ENCODE assay signal across 8 mouse cellular contexts in the genomic region with DNA sequence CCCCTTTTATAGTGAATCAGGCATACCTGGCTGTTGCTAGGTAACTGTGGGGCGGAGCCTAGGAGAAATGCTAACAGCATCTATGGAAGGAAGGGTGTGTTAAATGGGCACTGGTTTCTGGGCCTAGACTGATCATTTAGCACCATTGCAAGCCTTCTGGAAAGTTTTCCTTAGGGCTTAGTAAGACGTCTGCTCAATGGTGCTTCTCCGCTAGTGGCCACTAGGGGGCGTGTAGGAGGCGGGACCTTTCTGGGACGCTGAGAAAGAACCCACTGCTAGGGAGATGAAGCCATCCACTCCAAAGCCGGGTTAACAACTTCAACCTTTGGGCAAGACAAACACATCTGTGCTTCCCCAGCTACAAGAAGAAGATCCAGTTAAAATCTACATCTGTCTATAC. TPM values are rescaled to one million over a fixed set of nuclear protein-coding genes. Genes with fewer than 3 reads are reported as not detected.
DNase-seq lines count a peak whose midpoint lies in the region; ATAC-seq and TF ChIP-seq lines count a peak whose summit lies in the region.

No protein-coding gene starts in this region.

- DNase-seq in neural tube, embryonic 10.5 days (ENCODE audit: extremely low spot score, low spot score): peak; percentile 72
- DNase-seq in c-Kit-positive CD71-positive TER-119-positive erythroid progenitor cells, embryonic 14.5 days (ENCODE audit: low spot score): peak; percentile 40
- peak; percentile 34 to 79 for DNase-seq in frontal cortex, adult 2 months (ENCODE audit: extremely low spot score in 1 of 2, low spot score in 1 of 2)
- DNase-seq in limb, embryonic 14.5 days (ENCODE audit: low spot score): peak; percentile 69
- DNase-seq in ovary, adult 18-20 months (ENCODE audit: low spot score): peak; percentile 28
- DNase-seq in thymus, postnatal 14 days: peak; percentile 83

- H3K27me3 ChIP-seq in neural tube, embryonic 15.5 days (replicated peaks): no peaks in the 10 kb centered on the region
- H3K27me3 ChIP-seq in intestine, embryonic 16.5 days (replicated peaks; ENCODE audit: control insufficient read depth, insufficient read depth, low read length): no peaks in the 10 kb centered on the region
- H3K27me3 ChIP-seq in limb, embryonic 14.5 days (ENCODE audit: control insufficient read depth, insufficient read depth, low read length): no peaks in the 10 kb centered on the region

- no peak overlapping the region for H3K4me3 ChIP-seq in neural tube, embryonic 15.5 days (replicated peaks)
- no peak overlapping the region for H3K4me3 ChIP-seq in intestine, embryonic 16.5 days (ENCODE audit: low read length)
- no peak overlapping the region for H3K4me3 ChIP-seq in limb, embryonic 14.5 days (replicated peaks; ENCODE audit: low read length)

- ATAC-seq in neural tube, embryonic 15.5 days (ENCODE audit: low FRiP score): no peak
- peak; percentile 60; the same call in 1 of the 2 replicates for ATAC-seq in intestine, embryonic 16.5 days
- ATAC-seq in limb, embryonic 14.5 days (ENCODE audit: low FRiP score, low read depth): no peak

- no peak overlapping the region for H3K27ac ChIP-seq in neural tube, embryonic 15.5 days (replicated peaks)
- no peak overlapping the region for H3K27ac ChIP-seq in intestine, embryonic 16.5 days (ENCODE audit: low read length)
- H3K27ac ChIP-seq in limb, embryonic 14.5 days (replicated peaks; ENCODE audit: low read depth, low read length): no peak overlapping the region

- no peak overlapping the region for H3K4me2 ChIP-seq in neural tube, embryonic 15.5 days
- no peak overlapping the region for H3K4me2 ChIP-seq in intestine, embryonic 16.5 days (ENCODE audit: low read depth, low read length)
- no peak overlapping the region for H3K4me2 ChIP-seq in limb, embryonic 14.5 days (replicated peaks; ENCODE audit: low read depth, low read length, severe bottlenecking)

- TF ChIP-seq POLR2A in limb, embryonic 14.5 days (IDR thresholded peaks at IDR 0.05; ENCODE audit: borderline replicate concordance, extremely low read depth, insufficient read depth, insufficient read length): no peak

- H3K36me3 ChIP-seq in neural tube, embryonic 15.5 days: no peaks in the 10 kb centered on the region
- no peaks in the 10 kb centered on the region for H3K36me3 ChIP-seq in intestine, embryonic 16.5 days (ENCODE audit: control insufficient read depth, insufficient read depth, low read length)
- H3K36me3 ChIP-seq in limb, embryonic 14.5 days (ENCODE audit: control insufficient read depth, insufficient read depth, low read length): no peaks in the 10 kb centered on the region

- H3K9ac ChIP-seq in neural tube, embryonic 15.5 days (replicated peaks): no peak overlapping the region
- no peak overlapping the region for H3K9ac ChIP-seq in intestine, embryonic 16.5 days (ENCODE audit: low read depth, low read length)
- H3K9ac ChIP-seq in limb, embryonic 14.5 days (ENCODE audit: low read depth, low read length, severe bottlenecking): no peak overlapping the region

- WGBS in neural tube, embryonic 15.5 days: 11% methylated on average over 7 of the region's 7 CpGs
- 8% methylated on average over 7 of the region's 7 CpGs for WGBS in intestine, embryonic 16.5 days
- WGBS in limb, embryonic 14.5 days: 11% methylated on average over 7 of the region's 7 CpGs

- no peaks in the 10 kb centered on the region; the same call in 1 of the 2 replicates for H3K4me1 ChIP-seq in neural tube, embryonic 15.5 days
- no peaks in the 10 kb centered on the region for H3K4me1 ChIP-seq in intestine, embryonic 16.5 days (ENCODE audit: control insufficient read depth, insufficient read depth, low read length)
- H3K4me1 ChIP-seq in limb, embryonic 14.5 days (ENCODE audit: control insufficient read depth, insufficient read depth, low read length): no peaks in the 10 kb centered on the region

- H3K9me3 ChIP-seq in neural tube, embryonic 15.5 days (replicated peaks): no peaks in the 10 kb centered on the region
- no peaks in the 10 kb centered on the region for H3K9me3 ChIP-seq in intestine, embryonic 16.5 days (ENCODE audit: control insufficient read depth, low read length)
- no peaks in the 10 kb centered on the region for H3K9me3 ChIP-seq in limb, embryonic 14.5 days (ENCODE audit: control insufficient read depth, low read length)

RNA-seq across cellular contexts. Expression of a gene that starts 57.6 kb away (rescaled TPM):
- 15.8 and 16.2 TPM in 2 replicates for polyA plus RNA-seq in neural tube, embryonic 15.5 days (2015; fragmentation: Nextera tagmentation; extraction: Ambion mirVana)
- 21.8 and 24.5 TPM in 2 replicates for polyA plus RNA-seq in frontal cortex, adult 2 months (2012; rRNA removed)
- polyA plus RNA-seq in intestine, embryonic 16.5 days (2015; fragmentation: Nextera tagmentation; extraction: Ambion mirVana): 13.4 and 16.0 TPM in 2 replicates
- 2.3 and 2.5 TPM in 2 replicates for polyA plus RNA-seq in limb, embryonic 14.5 days (2012; rRNA removed)
- polyA plus RNA-seq in limb, embryonic 14.5 days (2014; fragmentation: Nextera tagmentation; extraction: Ambion mirVana): 4.2 and 4.4 TPM in 2 replicates

Comparison
In these comparisons a context has a peak if more than half of its experiments do, and no peak if none do; other contexts are left out.
1. DNase-seq: peak in every context shown above with its lines; median percentile 83 in thymus, postnatal 14 days; 72 in neural tube, embryonic 10.5 days; 69 in limb, embryonic 14.5 days; 56 in frontal cortex, adult 2 months; 40 in c-Kit-positive CD71-positive TER-119-positive erythroid progenitor cells, embryonic 14.5 days; 28 in ovary, adult 18-20 months.